Mouse (Mus musculus): ENCODE measurements around the gene Fam78a. TPM values are rescaled to one million over a fixed set of nuclear protein-coding genes. Genes with fewer than 3 reads are reported as not detected.

Fam78a gene
- polyA plus RNA-seq, 1 experiment from 2014 or later: 26.7 TPM

DNA sequence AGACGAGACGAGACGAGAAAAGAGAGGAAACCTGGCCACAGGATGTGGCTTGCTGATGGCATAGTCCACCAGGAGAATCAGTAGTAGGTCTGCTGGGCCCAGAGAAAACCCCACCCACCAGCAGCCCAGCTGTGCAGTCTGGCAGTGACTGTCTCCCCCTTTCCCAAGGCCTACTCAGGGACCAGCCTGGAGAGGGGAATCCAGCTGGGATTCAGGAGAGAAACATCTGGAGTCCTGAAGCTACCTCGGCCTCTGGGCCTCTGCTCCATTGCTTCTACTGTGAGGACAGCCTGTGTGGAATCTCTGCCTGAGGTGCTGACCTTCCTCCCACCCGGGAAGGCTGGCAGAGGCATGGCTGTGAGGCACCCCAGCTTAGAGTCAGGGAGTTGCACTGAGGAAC, 36.5 kb upstream of the Fam78a start:
- no peak for ATAC-seq (replicated peaks; ENCODE audit: insufficient number of reproducible peaks, insufficient read depth, low FRiP score, low read depth)

DNA sequence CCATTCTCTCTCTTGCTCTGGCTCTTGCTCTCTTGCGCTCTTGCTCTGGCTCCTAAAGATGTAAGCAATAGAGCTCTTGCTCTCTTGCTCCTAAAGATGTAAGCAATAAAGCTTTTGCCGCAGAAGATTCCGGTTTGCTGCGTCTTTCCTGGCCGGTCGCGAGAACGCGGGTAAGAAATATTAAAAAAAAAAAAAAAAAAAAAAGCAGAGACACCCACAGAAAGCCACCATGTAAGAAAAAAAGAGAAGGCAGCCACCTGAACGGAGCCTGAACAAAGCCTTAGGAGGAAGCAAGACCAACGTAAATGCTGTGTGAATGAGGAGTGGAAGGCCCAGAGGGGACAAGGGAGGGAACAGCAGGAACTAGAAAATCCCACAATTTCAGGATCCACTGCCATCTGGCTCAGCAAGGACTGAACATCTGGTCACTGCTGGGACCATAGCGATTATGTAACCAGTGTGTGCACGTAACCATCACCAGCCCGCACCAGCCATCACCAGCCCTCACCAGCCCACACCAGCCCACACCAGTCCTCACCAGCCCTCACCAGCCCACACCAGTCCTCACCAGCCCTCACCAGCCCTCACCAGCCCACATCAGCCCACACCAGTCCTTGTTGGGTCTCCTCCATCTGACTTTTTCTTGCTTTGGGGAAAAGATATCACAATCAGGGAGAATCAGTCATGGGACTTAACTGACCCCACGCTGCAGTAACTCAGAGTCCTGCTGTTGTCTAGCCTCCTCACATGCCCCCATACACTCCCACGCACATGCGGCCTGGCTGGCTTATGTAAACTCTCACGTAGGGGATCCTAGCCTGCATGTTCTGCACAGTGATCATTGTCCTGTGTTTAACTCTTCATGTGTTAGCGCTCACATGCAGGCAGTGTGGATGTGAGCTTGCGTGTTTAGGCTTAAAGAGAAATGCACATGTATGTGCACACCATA, 35.4 kb upstream of the Fam78a start:
- Histone ChIP-seq H3K9ac (no peak overlapping the region), H3K4me3 (no peak overlapping the region), H3K27me3 (no peaks in the 10 kb centered on the region), H3K9me3 (replicated peaks) (no peaks in the 10 kb centered on the region), H3K36me3 (no peaks in the 10 kb centered on the region), H3K4me1 (replicated peaks) (peaks cover 7% of the 10 kb centered on the region; the same call in 1 of the 2 replicates), H3K27ac (no peak overlapping the region), H3K4me2 (no peak overlapping the region)
- 89% methylated on average over 20 of the region's 20 CpGs for WGBS
- ATAC-seq (replicated peaks; ENCODE audit: insufficient number of reproducible peaks, insufficient read depth, low FRiP score, low read depth): no peak

More for the DNA sequence above, 36.5 kb upstream of the Fam78a start:
- 0 out of 2 replicates have a peak overlapping the region, but pooled peaks have one; percentile 4 for H3K9ac ChIP-seq
- WGBS: 54% methylated on average over 5 of the region's 5 CpGs
- no peaks in the 10 kb centered on the region for H3K27me3 ChIP-seq
- no peaks in the 10 kb centered on the region for H3K9me3 ChIP-seq (replicated peaks)
- no peaks in the 10 kb centered on the region for H3K36me3 ChIP-seq
- no peak overlapping the region for H3K4me2 ChIP-seq
- H3K4me1 ChIP-seq (replicated peaks): peaks cover 7% of the 10 kb centered on the region; the same call in 1 of the 2 replicates
- H3K27ac ChIP-seq: no peak overlapping the region
- no peak overlapping the region for H3K4me3 ChIP-seq

DNA sequence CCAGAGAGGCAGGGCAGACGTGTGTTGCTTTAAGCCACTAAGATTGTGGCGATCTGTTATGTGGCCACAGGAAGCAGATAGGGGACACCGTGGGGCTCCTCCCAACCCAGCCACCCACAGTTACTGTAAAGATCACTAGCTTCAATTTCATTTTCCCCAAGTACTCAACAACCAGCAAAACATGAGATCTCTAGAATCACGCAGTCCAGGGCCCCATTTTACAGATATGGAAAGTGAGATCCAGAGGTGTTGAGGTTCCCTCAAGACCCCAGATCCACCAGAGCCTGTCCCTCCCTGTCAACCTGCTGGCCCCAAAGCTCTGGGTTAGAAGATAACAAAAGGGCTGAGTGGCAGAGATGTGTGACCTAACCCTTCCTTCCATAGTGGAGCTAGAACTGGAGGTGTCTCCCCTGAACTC, 31.2 kb upstream of the Fam78a start:
- no peaks in the 10 kb centered on the region for H3K27me3 ChIP-seq
- no peaks in the 10 kb centered on the region for H3K36me3 ChIP-seq
- H3K4me1 ChIP-seq (replicated peaks): 0 out of 2 replicates have a peak, but pooled peaks cover 2% of the 10 kb centered on the region
- H3K4me2 ChIP-seq: no peak overlapping the region
- H3K9ac ChIP-seq: no peak overlapping the region
- no peak for ATAC-seq (replicated peaks; ENCODE audit: insufficient number of reproducible peaks, insufficient read depth, low FRiP score, low read depth)
- H3K27ac ChIP-seq: no peak overlapping the region
- 72% methylated on average over 4 of the region's 4 CpGs for WGBS
- H3K4me3 ChIP-seq: no peak overlapping the region
- H3K9me3 ChIP-seq (replicated peaks): no peaks in the 10 kb centered on the region

DNA sequence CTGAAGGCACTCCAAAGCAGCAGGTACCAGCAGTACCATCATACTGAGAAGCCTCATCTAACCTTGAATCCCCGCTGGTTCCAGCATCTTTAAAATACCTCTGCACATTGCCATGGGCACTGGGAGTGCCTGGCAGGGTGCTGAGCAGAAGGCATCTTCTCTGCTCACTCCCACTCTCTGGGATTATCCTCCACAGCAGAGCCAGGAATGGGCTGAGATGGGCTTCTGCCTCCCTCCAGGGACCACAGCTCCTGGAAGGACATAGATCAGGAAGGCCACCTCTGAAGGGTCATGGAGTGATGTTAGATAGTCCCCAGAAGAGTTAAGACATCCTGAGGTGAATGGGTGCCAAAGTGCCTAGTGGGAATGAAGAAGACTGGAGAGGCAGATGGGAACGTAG, 27.9 kb upstream of the Fam78a start:
- H3K4me2 ChIP-seq: no peak overlapping the region
- WGBS: 72% methylated on average over 2 of the region's 2 CpGs
- 0 out of 2 replicates have a peak, but pooled peaks cover 3% of the 10 kb centered on the region for H3K4me1 ChIP-seq (replicated peaks)
- peaks cover 10% of the 10 kb centered on the region; the same call in 1 of the 2 replicates for H3K36me3 ChIP-seq
- H3K9me3 ChIP-seq (replicated peaks): no peaks in the 10 kb centered on the region
- ATAC-seq (replicated peaks; ENCODE audit: insufficient number of reproducible peaks, insufficient read depth, low FRiP score, low read depth): no peak
- no peaks in the 10 kb centered on the region for H3K27me3 ChIP-seq
- H3K4me3 ChIP-seq: no peak overlapping the region
- no peak overlapping the region for H3K27ac ChIP-seq
- H3K9ac ChIP-seq: no peak overlapping the region

DNA sequence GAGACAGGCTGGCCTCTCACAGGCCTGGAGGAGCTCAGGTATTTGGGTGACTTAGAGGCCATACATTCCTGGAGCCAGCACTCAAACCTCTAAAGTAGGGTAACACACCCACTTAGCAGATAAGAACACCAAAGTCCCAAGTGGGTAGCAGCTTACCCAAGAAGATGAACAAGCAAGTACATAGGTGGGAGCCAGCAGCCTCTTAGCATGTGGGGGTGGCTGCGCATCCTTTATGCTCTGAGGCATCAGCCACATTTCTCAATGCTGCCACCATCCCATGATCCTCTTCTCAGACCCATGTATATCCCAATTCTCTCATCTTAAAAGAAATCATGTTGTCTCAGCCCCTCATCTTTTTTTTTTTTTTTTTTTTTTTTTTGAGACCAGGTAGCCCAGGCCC, 26.6 kb upstream of the Fam78a start:
- no peak for ATAC-seq (replicated peaks; ENCODE audit: insufficient number of reproducible peaks, insufficient read depth, low FRiP score, low read depth)
- Histone ChIP-seq H3K4me1 (replicated peaks) (peaks cover 12% of the 10 kb centered on the region), H3K9me3 (replicated peaks) (no peaks in the 10 kb centered on the region)

DNA sequence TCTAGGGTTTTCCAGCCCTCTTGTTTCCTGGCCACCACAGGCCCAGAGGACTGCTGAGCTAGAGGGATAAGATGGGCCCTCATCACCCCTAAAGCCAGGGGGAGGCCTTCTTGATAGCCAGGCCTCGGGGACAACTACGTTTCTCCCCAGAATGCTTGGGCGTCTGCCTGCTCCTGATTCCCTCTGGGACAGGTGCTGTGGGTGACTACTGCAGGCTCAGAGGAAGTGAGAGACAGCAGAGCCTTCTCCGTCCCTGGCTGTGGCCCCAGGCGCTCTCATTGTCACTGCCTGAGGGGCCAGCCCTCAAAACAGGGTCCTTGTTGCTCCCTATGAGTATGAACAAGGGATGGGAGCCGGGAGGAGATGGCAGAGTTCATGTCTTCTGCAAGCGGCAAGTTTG, 21.3 kb upstream of the Fam78a start:
- WGBS: 77% methylated on average over 7 of the region's 7 CpGs
- Histone ChIP-seq H3K4me3 (no peak overlapping the region), H3K4me2 (no peak overlapping the region), H3K9ac (peak overlapping the region; percentile 2; the same call in 1 of the 2 replicates), H3K36me3 (peaks cover 10% of the 10 kb centered on the region; the same call in 1 of the 2 replicates), H3K4me1 (replicated peaks) (peaks cover 43% of the 10 kb centered on the region), H3K27ac (peak overlapping the region; percentile 85), H3K9me3 (replicated peaks) (no peaks in the 10 kb centered on the region), H3K27me3 (no peaks in the 10 kb centered on the region)
- no peak for ATAC-seq (replicated peaks; ENCODE audit: insufficient number of reproducible peaks, insufficient read depth, low FRiP score, low read depth)

More for the DNA sequence above, 26.6 kb upstream of the Fam78a start:
- H3K27ac ChIP-seq: no peak overlapping the region
- H3K4me3 ChIP-seq: no peak overlapping the region
- H3K4me2 ChIP-seq: no peak overlapping the region
- 95% methylated on average over 1 of the region's 1 CpGs for WGBS
- peaks cover 10% of the 10 kb centered on the region; the same call in 1 of the 2 replicates for H3K36me3 ChIP-seq
- no peak overlapping the region for H3K9ac ChIP-seq
- H3K27me3 ChIP-seq: no peaks in the 10 kb centered on the region

DNA sequence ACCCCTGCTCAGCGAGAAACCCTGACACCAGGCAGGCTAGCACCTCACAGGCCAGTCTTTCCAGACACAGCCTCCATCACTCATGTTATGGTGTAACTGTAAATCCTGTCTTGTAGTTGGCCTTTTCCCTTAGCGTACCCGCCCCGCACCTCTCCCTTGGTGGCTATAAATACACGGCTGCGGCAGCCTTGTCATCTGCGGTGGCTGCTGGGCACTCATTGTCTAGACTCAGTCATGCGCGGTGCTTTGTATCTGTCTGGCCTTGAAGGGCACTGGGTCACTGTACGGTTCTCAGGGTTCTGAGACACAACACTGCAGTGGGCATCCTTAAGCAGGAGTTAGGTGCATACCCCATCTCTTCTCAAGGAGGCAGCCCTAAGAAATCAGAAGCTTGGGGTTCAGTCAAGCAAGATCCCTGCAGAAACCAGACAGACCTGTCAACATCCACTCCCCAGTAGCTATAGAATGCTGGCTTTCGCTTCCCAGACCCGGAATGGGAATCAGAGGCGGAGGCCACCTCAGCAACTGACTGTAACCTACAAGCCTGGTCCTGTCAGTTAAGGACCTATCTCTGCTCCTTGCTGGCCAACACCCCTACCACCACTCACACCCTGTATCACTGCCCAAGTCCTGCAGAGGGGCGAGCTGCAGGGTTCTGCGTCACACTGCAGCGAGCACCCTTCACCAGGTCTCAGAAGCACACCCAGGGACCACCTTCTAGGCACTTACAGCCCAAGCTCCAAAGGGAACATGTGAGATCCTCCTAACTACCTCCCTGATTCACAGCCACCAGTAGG, 20.7 kb upstream of the Fam78a start:
- H3K36me3 ChIP-seq: peaks cover 13% of the 10 kb centered on the region; the same call in 1 of the 2 replicates
- H3K9ac ChIP-seq: peak overlapping the region; percentile 2; the same call in 1 of the 2 replicates
- H3K4me2 ChIP-seq: peak overlapping the region; percentile 15; the same call in 1 of the 2 replicates
- peaks cover 41% of the 10 kb centered on the region for H3K4me1 ChIP-seq (replicated peaks)
- no peak overlapping the region for H3K4me3 ChIP-seq
- H3K27ac ChIP-seq: peak overlapping the region; percentile 85
- no peaks in the 10 kb centered on the region for H3K9me3 ChIP-seq (replicated peaks)
- ATAC-seq (replicated peaks; ENCODE audit: insufficient number of reproducible peaks, insufficient read depth, low FRiP score, low read depth): peak; percentile 65
- H3K27me3 ChIP-seq: no peaks in the 10 kb centered on the region
- WGBS: 48% methylated on average over 16 of the region's 16 CpGs

DNA sequence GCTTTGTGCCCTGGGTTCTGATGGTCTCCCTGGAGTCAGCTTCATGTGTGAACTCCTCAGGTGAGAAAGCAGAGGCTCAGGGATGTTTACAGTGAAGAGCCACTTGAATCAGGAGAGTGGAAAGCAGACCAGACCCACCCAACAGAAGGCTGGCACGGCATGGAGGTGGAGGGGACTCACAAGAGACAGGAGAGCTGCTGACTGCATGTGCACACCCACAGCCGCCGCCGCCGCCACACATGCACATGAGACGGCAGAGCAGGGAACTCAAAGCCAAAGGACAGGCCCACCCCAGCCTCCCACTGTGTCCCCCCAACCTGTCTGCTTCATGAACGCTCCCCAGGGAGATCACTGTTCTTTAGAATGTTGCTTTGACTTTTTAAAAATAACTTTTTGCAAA, 19.5 kb upstream of the Fam78a start:
- peak overlapping the region; percentile 85 for H3K27ac ChIP-seq
- peaks cover 41% of the 10 kb centered on the region for H3K4me1 ChIP-seq (replicated peaks)
- no peak overlapping the region for H3K9ac ChIP-seq
- 72% methylated on average over 7 of the region's 7 CpGs for WGBS
- H3K4me3 ChIP-seq: no peak overlapping the region
- no peak for ATAC-seq (replicated peaks; ENCODE audit: insufficient number of reproducible peaks, insufficient read depth, low FRiP score, low read depth)
- no peak overlapping the region for H3K4me2 ChIP-seq
- peaks cover 9% of the 10 kb centered on the region; the same call in 1 of the 2 replicates for H3K36me3 ChIP-seq
- no peaks in the 10 kb centered on the region for H3K9me3 ChIP-seq (replicated peaks)
- no peaks in the 10 kb centered on the region for H3K27me3 ChIP-seq

DNA sequence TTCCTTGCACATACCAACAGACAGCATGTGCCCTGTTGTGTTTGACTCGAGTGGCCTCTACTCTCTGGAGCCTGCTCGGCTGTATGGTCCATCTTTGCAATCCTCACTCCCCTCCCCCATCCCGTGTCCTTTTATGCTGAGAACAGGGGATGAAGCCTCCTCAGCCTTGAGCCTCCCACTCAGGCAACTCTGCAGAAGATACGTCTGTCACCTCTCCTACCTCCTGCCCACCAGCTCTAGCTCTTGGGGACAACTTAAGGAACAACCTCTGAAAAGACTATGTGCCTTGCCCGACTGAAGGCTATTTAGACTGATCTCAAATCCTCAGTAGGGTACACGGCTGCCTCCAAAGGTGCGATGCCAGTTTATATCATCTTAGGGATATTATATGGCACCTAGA, 18.9 kb upstream of the Fam78a start:
- H3K27ac ChIP-seq: peak overlapping the region; percentile 85

DNA sequence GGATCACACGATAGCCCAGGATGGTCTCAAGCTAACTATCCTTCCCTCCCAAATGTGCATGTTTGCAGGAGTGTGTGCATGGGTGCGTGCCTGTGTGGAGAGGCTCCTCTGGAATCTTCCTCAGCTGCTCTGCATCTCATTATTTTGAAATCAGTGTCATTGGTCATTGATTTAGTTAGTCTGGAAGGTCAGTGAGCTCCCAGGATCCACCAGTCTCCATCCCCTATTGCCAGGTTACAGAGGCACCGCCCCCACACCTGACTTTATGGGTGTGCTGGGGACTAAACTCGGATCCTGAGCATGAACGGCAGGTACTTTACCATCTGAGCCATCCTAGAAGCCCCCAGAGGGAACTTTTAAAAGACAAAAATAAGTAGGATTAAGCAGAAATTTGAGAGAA, 18.3 kb upstream of the Fam78a start:
- H3K27ac ChIP-seq: no peak overlapping the region
- no peaks in the 10 kb centered on the region for H3K9me3 ChIP-seq (replicated peaks)
- H3K4me1 ChIP-seq (replicated peaks): peaks cover 41% of the 10 kb centered on the region
- WGBS: 64% methylated on average over 5 of the region's 5 CpGs
- peaks cover 4% of the 10 kb centered on the region; the same call in 1 of the 2 replicates for H3K36me3 ChIP-seq
- H3K4me2 ChIP-seq: no peak overlapping the region
- no peak overlapping the region for H3K9ac ChIP-seq
- no peaks in the 10 kb centered on the region for H3K27me3 ChIP-seq
- ATAC-seq (replicated peaks; ENCODE audit: insufficient number of reproducible peaks, insufficient read depth, low FRiP score, low read depth): no peak
- no peak overlapping the region for H3K4me3 ChIP-seq

More for the DNA sequence above, 18.9 kb upstream of the Fam78a start:
- Histone ChIP-seq H3K27me3 (no peaks in the 10 kb centered on the region), H3K9me3 (replicated peaks) (no peaks in the 10 kb centered on the region), H3K36me3 (peaks cover 8% of the 10 kb centered on the region; the same call in 1 of the 2 replicates), H3K4me1 (replicated peaks) (peaks cover 41% of the 10 kb centered on the region), H3K9ac (no peak overlapping the region), H3K4me3 (no peak overlapping the region), H3K4me2 (no peak overlapping the region)
- no peak for ATAC-seq (replicated peaks; ENCODE audit: insufficient number of reproducible peaks, insufficient read depth, low FRiP score, low read depth)
- 70% methylated on average over 7 of the region's 7 CpGs for WGBS

DNA sequence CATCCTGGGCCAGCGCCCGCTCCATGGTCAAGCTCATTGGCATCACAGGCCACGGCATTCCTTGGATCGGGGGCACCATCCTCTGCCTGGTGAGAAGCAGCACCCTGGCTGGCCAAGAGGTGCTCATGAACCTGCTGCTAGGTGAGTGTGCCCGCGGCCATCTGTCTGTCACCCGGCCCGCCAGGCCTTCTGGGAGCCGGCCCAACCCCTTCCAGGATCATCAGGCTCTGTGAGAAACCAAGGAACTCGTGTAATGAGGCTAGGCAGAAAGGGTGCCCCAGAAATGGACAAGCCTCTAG, 11.4 kb upstream of the Fam78a start:
- H3K27me3 ChIP-seq: no peaks in the 10 kb centered on the region
- ATAC-seq (replicated peaks; ENCODE audit: insufficient number of reproducible peaks, insufficient read depth, low FRiP score, low read depth): no peak
- 77% methylated on average over 10 of the region's 10 CpGs for WGBS

More for the DNA sequence above, 11.4 kb upstream of the Fam78a start:
- no peaks in the 10 kb centered on the region for H3K9me3 ChIP-seq (replicated peaks)
- H3K4me2 ChIP-seq: peak overlapping the region; percentile 76
- H3K4me1 ChIP-seq (replicated peaks): peaks cover 12% of the 10 kb centered on the region
- H3K4me3 ChIP-seq: peak overlapping the region; percentile 52
- H3K9ac ChIP-seq: peak overlapping the region; percentile 70
- peak overlapping the region; percentile 82 for H3K27ac ChIP-seq
- peaks cover 4% of the 10 kb centered on the region; the same call in 1 of the 2 replicates for H3K36me3 ChIP-seq
